ENCODE assay signal across 9 mouse cellular contexts in genomic region chr10:57784876-57785150, GRCm38 (mm10). TPM values are rescaled to one million over a fixed set of nuclear protein-coding genes. Genes with fewer than 3 reads are reported as not detected.
DNase-seq lines count a peak whose midpoint lies in the region; ATAC-seq and TF ChIP-seq lines count a peak whose summit lies in the region.
"Had no signal": no experiment of that assay in that cellular context is flagged by ENCODE, and none has a peak within 500 bp of the region (broad histone marks: within the 10 kb centered on the region; RNA-seq: fewer than 3 reads in every experiment).

TSS of gene Fabp7 (plus strand) at chr10:57784881.

- 29% methylated on average over 7 of the region's 7 CpGs for WGBS in limb, embryonic 12.5 days
- WGBS in limb, embryonic 10.5 days: 30% methylated on average over 7 of the region's 7 CpGs
- WGBS in intestine, embryonic 16.5 days: 23% methylated on average over 7 of the region's 7 CpGs
- WGBS in neural tube, embryonic 12.5 days: 7% methylated on average over 7 of the region's 7 CpGs
- WGBS in thymus, adult 2 months: 60% methylated on average over 7 of the region's 7 CpGs

- no peak for DNase-seq in adrenal gland, postnatal 4 days (ENCODE audit: low spot score in 2 of 2)
- DNase-seq in adrenal gland, postnatal 25 days: no peak
- no peak for DNase-seq in limb, embryonic 10.5 days (ENCODE audit: low spot score)
- no peak for DNase-seq in right cerebral cortex, postnatal 36 days (ENCODE audit: low spot score in 2 of 2)
- DNase-seq in thymus, adult 2 months: no peak

- H3K27me3 ChIP-seq in limb, embryonic 12.5 days: no peaks in the 10 kb centered on the region; the same call in 1 of the 2 replicates
- no peaks in the 10 kb centered on the region for H3K27me3 ChIP-seq in limb, embryonic 10.5 days (ENCODE audit: low read depth, poor library complexity, severe bottlenecking)
- H3K27me3 ChIP-seq in intestine, embryonic 16.5 days (replicated peaks; ENCODE audit: control insufficient read depth, insufficient read depth, low read length): no peaks in the 10 kb centered on the region
- no peaks in the 10 kb centered on the region for H3K27me3 ChIP-seq in neural tube, embryonic 12.5 days (replicated peaks)
- no peaks in the 10 kb centered on the region for H3K27me3 ChIP-seq in thymus, adult 2 months (ENCODE audit: control insufficient read depth, insufficient read depth, low read length)
- H3K27me3 ChIP-seq: megakaryocyte, embryonic 14.5 days had no signal

- H3K4me2 ChIP-seq in limb, embryonic 12.5 days: peak within 1 kb of the TSS; percentile 23
- H3K4me2 ChIP-seq in intestine, embryonic 16.5 days (ENCODE audit: low read depth, low read length): peak within 1 kb of the TSS; percentile 25; the same call in 1 of the 2 replicates
- peak within 1 kb of the TSS; percentile 56 for H3K4me2 ChIP-seq in neural tube, embryonic 12.5 days (replicated peaks)

- TF ChIP-seq POLR2A in thymus, adult 2 months (IDR thresholded peaks at IDR 0.05; ENCODE audit: control insufficient read depth, extremely low read depth, insufficient read depth, low read length, poor library complexity): no peak

- H3K4me3 ChIP-seq in limb, embryonic 12.5 days (replicated peaks): no peak within 1 kb of the TSS
- H3K4me3 ChIP-seq in limb, embryonic 10.5 days: no peak within 1 kb of the TSS
- H3K4me3 ChIP-seq in intestine, embryonic 16.5 days (ENCODE audit: low read length): peak within 1 kb of the TSS; percentile 19
- H3K4me3 ChIP-seq in neural tube, embryonic 12.5 days: peak within 1 kb of the TSS; percentile 49
- no peak within 1 kb of the TSS for H3K4me3 ChIP-seq in thymus, adult 2 months (ENCODE audit: control insufficient read depth, insufficient read depth, low read length)
- H3K4me3 ChIP-seq: megakaryocyte, embryonic 14.5 days had no signal

- no peak for ATAC-seq in limb, embryonic 12.5 days (ENCODE audit: insufficient number of reproducible peaks, insufficient read depth, low FRiP score, low TSS enrichment, low read depth)
- no peak for ATAC-seq in intestine, embryonic 16.5 days
- ATAC-seq in neural tube, embryonic 12.5 days (ENCODE audit: low FRiP score, low read depth): no peak; the same call in 1 of the 2 replicates

- no peaks in the 10 kb centered on the region for H3K36me3 ChIP-seq in limb, embryonic 12.5 days
- no peaks in the 10 kb centered on the region for H3K36me3 ChIP-seq in limb, embryonic 10.5 days
- H3K36me3 ChIP-seq in intestine, embryonic 16.5 days (ENCODE audit: control insufficient read depth, insufficient read depth, low read length): no peaks in the 10 kb centered on the region
- H3K36me3 ChIP-seq in neural tube, embryonic 12.5 days: no peaks in the 10 kb centered on the region
- no peaks in the 10 kb centered on the region for H3K36me3 ChIP-seq in thymus, adult 2 months (ENCODE audit: control insufficient read depth, insufficient read depth, low read length)

- no peak within 1 kb of the TSS for H3K9ac ChIP-seq in limb, embryonic 12.5 days (replicated peaks)
- H3K9ac ChIP-seq in intestine, embryonic 16.5 days (ENCODE audit: low read depth, low read length): no peak within 1 kb of the TSS; the same call in 1 of the 2 replicates
- peak within 1 kb of the TSS; percentile 71 for H3K9ac ChIP-seq in neural tube, embryonic 12.5 days

- H3K9me3 ChIP-seq in limb, embryonic 12.5 days: no peaks in the 10 kb centered on the region
- no peaks in the 10 kb centered on the region for H3K9me3 ChIP-seq in limb, embryonic 10.5 days (replicated peaks)
- H3K9me3 ChIP-seq in intestine, embryonic 16.5 days (ENCODE audit: control insufficient read depth, low read length): no peaks in the 10 kb centered on the region
- no peaks in the 10 kb centered on the region for H3K9me3 ChIP-seq in neural tube, embryonic 12.5 days

- peaks cover 14% of the 10 kb centered on the region for H3K4me1 ChIP-seq in limb, embryonic 12.5 days (replicated peaks)
- peaks cover 6% of the 10 kb centered on the region; the same call in 1 of the 2 replicates for H3K4me1 ChIP-seq in limb, embryonic 10.5 days
- H3K4me1 ChIP-seq in intestine, embryonic 16.5 days (ENCODE audit: control insufficient read depth, insufficient read depth, low read length): 0 out of 2 replicates have a peak, but pooled peaks cover 8% of the 10 kb centered on the region
- H3K4me1 ChIP-seq in neural tube, embryonic 12.5 days: peaks cover 16% of the 10 kb centered on the region
- no peaks in the 10 kb centered on the region for H3K4me1 ChIP-seq in thymus, adult 2 months (replicated peaks; ENCODE audit: control insufficient read depth, insufficient read depth, low read length)
- H3K4me1 ChIP-seq: megakaryocyte, embryonic 14.5 days had no signal

- no peak within 1 kb of the TSS for H3K27ac ChIP-seq in limb, embryonic 12.5 days
- no peak within 1 kb of the TSS for H3K27ac ChIP-seq in limb, embryonic 10.5 days
- H3K27ac ChIP-seq in intestine, embryonic 16.5 days (ENCODE audit: low read length): no peak within 1 kb of the TSS
- peak within 1 kb of the TSS; percentile 75 for H3K27ac ChIP-seq in neural tube, embryonic 12.5 days
- H3K27ac ChIP-seq in thymus, adult 2 months (ENCODE audit: control insufficient read depth, insufficient read depth, low read length): no peak within 1 kb of the TSS

- no peak for TF ChIP-seq CTCF in thymus, adult 2 months (IDR thresholded peaks at IDR 0.05; ENCODE audit: borderline replicate concordance, control insufficient read depth, extremely low read depth, insufficient read depth, low read length, poor library complexity)

RNA-seq across cellular contexts. Expression of gene Fabp7, which starts in this region (rescaled TPM):
- total RNA-seq in adrenal gland, postnatal 4 days (2021): 10 to 100 TPM; 18.3 to 25.6 TPM
- 0.97 TPM in 1 of 2 replicates, not detected in the other for total RNA-seq in adrenal gland, postnatal 25 days (2021)
- polyA plus RNA-seq in limb, embryonic 12.5 days (2016; fragmentation: Nextera tagmentation; extraction: Ambion mirVana): 2.9 and 8.4 TPM in 2 replicates
- 0.55 and 0.58 TPM in 2 replicates for polyA plus RNA-seq in limb, embryonic 10.5 days (2016; fragmentation: Nextera tagmentation; extraction: Ambion mirVana)
- polyA plus RNA-seq in intestine, embryonic 16.5 days (2015; fragmentation: Nextera tagmentation; extraction: Ambion mirVana): 32.8 and 36.5 TPM in 2 replicates
- polyA plus RNA-seq in neural tube, embryonic 12.5 days (2016; fragmentation: Nextera tagmentation; extraction: Ambion mirVana): 1,782 and 1,857 TPM in 2 replicates
- 0.16 and 0.31 TPM in 2 replicates for polyA plus RNA-seq in thymus, adult 2 months (2012; rRNA removed)

Comparison
In these comparisons a context has a peak if more than half of its experiments do, and no peak if none do; other contexts are left out.
1. RNA of gene Fabp7 (polyA plus RNA-seq): 1,782 to 1,857 TPM in neural tube, embryonic 12.5 days; 32.8 to 36.5 TPM in intestine, embryonic 16.5 days, 2.9 to 8.4 TPM in limb, embryonic 12.5 days, 0.55 to 0.58 TPM in limb, embryonic 10.5 days and 0.16 to 0.31 TPM in thymus, adult 2 months; every median in the first group is over 10 times any median in the second.
2. H3K4me3 ChIP-seq: peak in intestine, embryonic 16.5 days (single experiment) and neural tube, embryonic 12.5 days (single experiment); none in limb, embryonic 12.5 days (single experiment), limb, embryonic 10.5 days (single experiment) and thymus, adult 2 months (single experiment).
3. Peak in every context shown above with its lines, with median percentiles within 50 percentile points of each other: H3K4me2 ChIP-seq.